Mouse (Mus musculus) CH12.LX (cell line): ENCODE data around the gene Hrh2. TPM values are rescaled to one million over a fixed set of nuclear protein-coding genes. Genes with fewer than 3 reads are reported as not detected.

Source experiments
- DNase-seq: peaks from one replicate; pipeline ENCODE4 v3.0.0-alpha.2; 2013; ENCODE audit errors: extremely low read depth
- H3K27ac ChIP-seq: 2 replicates; pipeline ENCODE4 v1.5.1; 2012; ENCODE audit warnings: low read depth, mild to moderate bottlenecking, control low read depth, moderate library complexity; ENCODE audit not compliant: insufficient read depth
- H3K27me3 ChIP-seq: replicated peaks from 2 replicates; pipeline ENCODE3; 2012; ENCODE audit warnings: inconsistent platforms
- H3K36me3 ChIP-seq, 2 experiments: replicated peaks in 1 of 2; 2 replicates each; pipeline versions ENCODE3 to v1.6.1; 2012; ENCODE audit warnings: inconsistent platforms in 1 of 2, low read length in 1 of 2, mild to moderate bottlenecking in 1 of 2, mixed read lengths in 1 of 2, moderate library complexity in 1 of 2; ENCODE audit not compliant: control insufficient read depth in 1 of 2, insufficient read depth in 1 of 2
- H3K4me1 ChIP-seq, 2 experiments: 2 replicates each; pipeline ENCODE4 v1.6.1; 2012; ENCODE audit warnings: inconsistent platforms in 1 of 2, moderate library complexity in 1 of 2; ENCODE audit not compliant: insufficient read depth in 2 of 2, control insufficient read depth in 1 of 2
- H3K4me2 ChIP-seq: 2 replicates; pipeline ENCODE4 v1.6.1; 2012; ENCODE audit warnings: low read depth, mild to moderate bottlenecking, control low read depth; ENCODE audit not compliant: poor library complexity, insufficient read depth, severe bottlenecking
- H3K4me3 ChIP-seq, 3 experiments: fragments of 150-350 bp in 1 of 3; sonication (generic) in 1 of 3; replicated peaks in 1 of 3; 2 replicates each; pipeline versions ENCODE3 to v1.5.1; 2011 to 2012; ENCODE audit warnings: low read depth in 2 of 3, low read length in 2 of 3, mild to moderate bottlenecking in 2 of 3, moderate library complexity in 2 of 3, control low read depth in 1 of 3, improper control_type of control experiment in 1 of 3, inconsistent platforms in 1 of 3, mixed read lengths in 1 of 3; ENCODE audit not compliant: poor library complexity in 1 of 3
- H3K79me2 ChIP-seq: replicated peaks from 2 replicates; pipeline ENCODE4 v1.6.1; 2012; ENCODE audit warnings: mild to moderate bottlenecking, moderate library complexity; ENCODE audit not compliant: control insufficient read depth, poor library complexity, insufficient read depth, severe bottlenecking; ENCODE audit errors: extremely low read depth
- H3K9ac ChIP-seq: 2 replicates; pipeline ENCODE4 v1.6.1; 2012; ENCODE audit warnings: low read depth, mild to moderate bottlenecking, control low read depth, moderate library complexity; ENCODE audit not compliant: insufficient read depth
- H3K9me3 ChIP-seq: replicated peaks from 2 replicates; pipeline ENCODE3; 2012; ENCODE audit warnings: low read length, inconsistent platforms, mixed read lengths
- BHLHE40 ChIP-seq: IDR thresholded peaks from 2 replicates; pipeline ENCODE4 v1.6.1; 2011; ENCODE audit warnings: mild to moderate bottlenecking, low read depth, low read length, improper control_type of control experiment
- CHD1 ChIP-seq: IDR thresholded peaks from 2 replicates; pipeline ENCODE4 v1.6.1; 2012; ENCODE audit warnings: low read depth, low read length, improper control_type of control experiment, inconsistent platforms
- CHD2 ChIP-seq: IDR thresholded peaks from 2 replicates; pipeline ENCODE4 v1.6.1; 2011; ENCODE audit warnings: low read length, improper control_type of control experiment
- E2F4 ChIP-seq: IDR thresholded peaks from 2 replicates; pipeline ENCODE4 v1.6.1; 2011; ENCODE audit warnings: low read depth, low read length, improper control_type of control experiment; ENCODE audit not compliant: insufficient replicate concordance
- ELF1 ChIP-seq: IDR thresholded peaks from 2 replicates; pipeline ENCODE4 v1.6.1; 2014; ENCODE audit warnings: low read depth, mild to moderate bottlenecking, inconsistent platforms, low read length, improper control_type of control experiment
- ETS1 ChIP-seq: conservative IDR thresholded peaks from 2 replicates; pipeline ENCODE4 v1.6.1; 2012; ENCODE audit warnings: low read depth, mild to moderate bottlenecking, inconsistent platforms, low read length, improper control_type of control experiment, moderate library complexity
- GABPA ChIP-seq: IDR thresholded peaks from 2 replicates; pipeline ENCODE4 v1.6.1; 2012; ENCODE audit warnings: low read depth, low read length, improper control_type of control experiment, inconsistent platforms; ENCODE audit not compliant: insufficient replicate concordance
- HCFC1 ChIP-seq: IDR thresholded peaks from 2 replicates; pipeline ENCODE4 v1.6.1; 2012; ENCODE audit warnings: low read depth, mild to moderate bottlenecking, inconsistent platforms, low read length, improper control_type of control experiment
- JUND ChIP-seq: conservative IDR thresholded peaks from 2 replicates; pipeline ENCODE4 v1.6.1; 2011; ENCODE audit warnings: low read depth, low read length, improper control_type of control experiment
- KAT2A ChIP-seq: IDR thresholded peaks from 2 replicates; pipeline ENCODE4 v1.6.1; 2012; ENCODE audit warnings: low read length, improper control_type of control experiment, inconsistent platforms; ENCODE audit not compliant: insufficient replicate concordance
- MAFK ChIP-seq: IDR thresholded peaks from 2 replicates; pipeline ENCODE4 v1.6.1; 2011; ENCODE audit warnings: low read length, improper control_type of control experiment; ENCODE audit not compliant: insufficient replicate concordance
- NRF1 ChIP-seq: IDR thresholded peaks from 2 replicates; pipeline ENCODE4 v1.6.1; 2014; ENCODE audit warnings: low read depth, mild to moderate bottlenecking, inconsistent platforms, low read length, improper control_type of control experiment, moderate library complexity
- POLR2A ChIP-seq: IDR thresholded peaks from 2 replicates; pipeline ENCODE4 v1.6.1; 2011; ENCODE audit warnings: low read depth, mild to moderate bottlenecking, improper control_type of control experiment, low read length
- POLR2AphosphoS2 ChIP-seq: IDR thresholded peaks from 2 replicates; pipeline ENCODE4 v1.6.1; 2011; ENCODE audit warnings: low read depth, low read length, improper control_type of control experiment
- RCOR1 ChIP-seq: conservative IDR thresholded peaks from 2 replicates; pipeline ENCODE4 v1.6.1; 2012; ENCODE audit warnings: low read depth, mild to moderate bottlenecking, inconsistent platforms, low read length, improper control_type of control experiment
- UBTF ChIP-seq: IDR thresholded peaks from 2 replicates; pipeline ENCODE4 v1.6.1; 2012; ENCODE audit warnings: low read depth, mild to moderate bottlenecking, inconsistent platforms, low read length, improper control_type of control experiment, moderate library complexity
- USF1 ChIP-seq: IDR thresholded peaks from 2 replicates; pipeline ENCODE4 v1.6.1; 2014; ENCODE audit warnings: low read depth, mild to moderate bottlenecking, inconsistent platforms, low read length, improper control_type of control experiment
- ZMIZ1 ChIP-seq: IDR thresholded peaks from 2 replicates; pipeline ENCODE4 v1.6.1; 2012; ENCODE audit warnings: low read depth, mild to moderate bottlenecking, inconsistent platforms, low read length, improper control_type of control experiment
- ZNF384 ChIP-seq: IDR thresholded peaks from 2 replicates; pipeline ENCODE4 v1.6.1; 2012; ENCODE audit warnings: low read depth, low read length, improper control_type of control experiment, inconsistent platforms
- dilution Hi-C: fragments of 300-500 bp; cut with MboI; formaldehyde crosslinking; loops from 2 replicates; pipeline ENCODE4 v1.14.3; 2020; ENCODE audit warnings: low sequenced_read_pairs; ENCODE audit not compliant: extremely low pct_unique_long_range_greater_than_20kb, extremely low pct_ligation_motif_present
- in situ Hi-C: fragments of 300-500 bp; cut with MboI; formaldehyde crosslinking; loops from 3 replicates; pipeline ENCODE4 v1.14.3; 2019; ENCODE audit warnings: low sequenced_read_pairs, low pct_ligation_motif_present, low pct_unique_long_range_greater_than_20kb, mixed read lengths
- polyA plus RNA-seq: library from polyadenylated mRNA; unstranded; fragments of >175 nt; gene quantifications from 2 replicates; pipeline ENCODE4 v1.2.1, GENCODE M21; 2012; ENCODE audit warnings: low read depth; ENCODE audit not compliant: insufficient read length
- total RNA-seq, 2 experiments: library from RNA; depleted of rRNA; stranded (reverse); fragments of 300-350 nt in 1 of 2; fragments of >200 nt in 1 of 2; gene quantifications; 2 replicates each; pipeline ENCODE4 v1.2.3; 2012 to 2014

The Hrh2 gene
- total and polyA plus RNA-seq, 3 experiments: 0.04 to 0.30 TPM; not detected in 1

DNA sequence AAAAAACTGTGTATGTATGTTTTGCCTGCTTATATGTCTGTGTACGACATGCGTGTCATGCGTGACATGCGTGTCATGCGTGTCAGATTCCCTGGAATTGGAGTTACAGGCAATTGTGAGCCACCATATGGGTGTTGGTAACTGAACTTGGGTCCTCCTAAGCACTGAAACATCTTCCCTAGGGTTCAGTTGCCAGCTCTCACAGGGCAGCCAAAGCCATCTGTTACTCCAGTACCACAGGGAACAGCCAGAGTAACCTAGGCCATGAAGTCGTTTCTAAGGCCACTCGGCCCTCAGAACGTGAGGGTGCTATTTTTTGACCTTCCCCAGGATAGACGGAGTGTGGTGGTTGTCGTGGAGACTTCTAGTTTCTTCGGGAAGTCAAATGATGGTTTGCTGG, 32.2 kb upstream of the Hrh2 start:
- dilution Hi-C loops: no loop called here
- Histone ChIP-seq H3K4me2 (no peak overlapping the region), H3K27me3 (no peaks in the 10 kb centered on the region), H3K36me3 (no peaks in the 10 kb centered on the region), H3K79me2 (no peaks in the 10 kb centered on the region), H3K27ac (no peak overlapping the region), H3K4me1 (peaks cover 0 to 2% of the 10 kb centered on the region in 2 experiments; a peak in 1 of 4 replicates), H3K9ac (no peak overlapping the region), H3K9me3 (no peaks in the 10 kb centered on the region), H3K4me3 (no peak overlapping the region)
- DNase-seq: no peak
- no peak for TF ChIP-seq RCOR1
- no peak for TF ChIP-seq HCFC1
- TF ChIP-seq KAT2A: no peak
- no peak for TF ChIP-seq ZNF384
- no peak for TF ChIP-seq POLR2A
- TF ChIP-seq NRF1: no peak
- no peak for TF ChIP-seq ETS1
- in situ Hi-C loops: no loop called here

DNA sequence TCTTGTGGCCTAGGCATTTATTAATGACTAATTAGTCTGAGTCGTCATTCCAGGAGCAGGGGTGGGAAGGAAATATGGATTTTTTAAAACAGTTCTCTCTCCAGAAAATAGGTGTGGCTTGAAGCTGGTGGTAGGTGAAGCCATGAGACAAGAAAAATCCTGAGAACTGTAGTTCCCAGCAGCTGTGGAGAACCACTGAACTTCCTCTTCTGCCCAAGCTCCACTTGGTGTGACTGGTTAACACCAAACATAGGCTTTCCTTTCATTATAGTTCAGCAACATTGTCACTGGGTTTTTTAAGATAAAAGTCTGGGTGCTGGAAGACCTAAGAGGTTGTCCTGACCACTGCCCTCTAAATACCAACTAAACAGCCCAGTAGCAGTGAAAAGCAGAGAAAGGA, 31.4 kb upstream of the Hrh2 start:
- no peak overlapping the region for H3K9ac ChIP-seq
- no peaks in the 10 kb centered on the region for H3K9me3 ChIP-seq
- H3K4me3 ChIP-seq: no peak overlapping the region
- dilution Hi-C loops: no loop called here
- H3K27me3 ChIP-seq: no peaks in the 10 kb centered on the region
- H3K4me2 ChIP-seq: no peak overlapping the region
- no peaks in the 10 kb centered on the region for H3K36me3 ChIP-seq
- DNase-seq: no peak
- in situ Hi-C loops: no loop called here
- no peak overlapping the region for H3K27ac ChIP-seq
- TF ChIP-seq MAFK: no peak
- TF ChIP-seq UBTF: no peak
- TF ChIP-seq CHD1: no peak
- TF ChIP-seq ZMIZ1: no peak
- TF ChIP-seq E2F4: no peak
- TF ChIP-seq, all 38 proteins: peak for 0
- Histone ChIP-seq H3K79me2 (no peaks in the 10 kb centered on the region), H3K4me1 (peaks cover 0 to 2% of the 10 kb centered on the region in 2 experiments; a peak in 1 of 4 replicates)

DNA sequence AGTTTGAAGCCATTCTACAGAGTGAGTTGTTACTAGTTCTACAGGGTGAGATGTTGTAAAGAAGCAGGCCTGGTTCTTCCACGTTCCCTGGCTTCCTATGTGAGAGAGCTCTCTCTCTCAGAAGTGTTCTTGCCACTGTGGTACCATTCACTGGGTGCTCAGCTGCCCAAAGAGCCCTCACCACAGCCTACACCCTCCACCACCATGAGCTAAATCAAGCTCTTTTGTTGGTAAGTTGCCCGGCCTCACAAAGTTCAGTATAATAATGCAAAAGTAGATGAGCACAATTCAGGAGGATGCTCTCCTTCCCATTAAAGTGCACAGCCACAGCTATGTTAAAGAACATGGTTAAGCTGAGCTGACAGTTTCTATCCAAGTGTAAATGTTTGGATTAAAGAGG, 30.4 kb upstream of the Hrh2 start:
- H3K27me3 ChIP-seq: no peaks in the 10 kb centered on the region
- no peaks in the 10 kb centered on the region for H3K9me3 ChIP-seq
- no peaks in the 10 kb centered on the region for H3K36me3 ChIP-seq
- H3K4me3 ChIP-seq: no peak overlapping the region
- dilution Hi-C loops: no loop called here
- H3K9ac ChIP-seq: no peak overlapping the region
- in situ Hi-C loops: no loop called here
- no peak overlapping the region for H3K4me2 ChIP-seq
- peaks cover 0 to 2% of the 10 kb centered on the region in 2 experiments; a peak in 1 of 4 replicates for H3K4me1 ChIP-seq
- TF ChIP-seq ZNF384 (no peak), BHLHE40 (no peak), CHD2 (no peak), KAT2A (no peak), JUND (no peak), ELF1 (no peak), USF1 (no peak), GABPA (no peak), POLR2AphosphoS2 (no peak)
- no peaks in the 10 kb centered on the region for H3K79me2 ChIP-seq
- no peak overlapping the region for H3K27ac ChIP-seq
- no peak for DNase-seq
